Mouse (Mus musculus): Measurements from ENCODE around the gene Zdhhc8. TPM values are rescaled to one million over a fixed set of nuclear protein-coding genes. Genes with fewer than 3 reads are reported as not detected.

Gene Zdhhc8
- polyA plus RNA-seq, 1 experiment from 2014 or later = 21.2 TPM

MicroRNAs within 50 kb of the gene (microRNA counts, 519-probe panel; counts per million panel counts)
- 1,718 counts per million, percentile 18 among the panel's probes with 10 or more counts for microRNA mmu-miR-1306

Small RNAs within 50 kb of the gene (microRNA-seq; reads per million reads assigned to microRNA genes)
- gene Gm24572 (1.0 reads per million), gene Mir1306 (247 reads per million, percentile 63 among the genes with 10 or more reads in this experiment)

Other genes starting within 250 kb of the Zdhhc8 start
- 113 and 115 TPM in 2 replicates for gene Dgcr6, start 182.3 kb downstream of the Zdhhc8 start, polyA plus RNA-seq (2015; fragmentation: Nextera tagmentation; extraction: Ambion mirVana)
- gene Prodh, start 144.9 kb downstream of the Zdhhc8 start, polyA plus RNA-seq (2015; fragmentation: Nextera tagmentation; extraction: Ambion mirVana) = 8.8 and 9.5 TPM in 2 replicates
- gene Rtn4r, start 107.5 kb downstream of the Zdhhc8 start, polyA plus RNA-seq (2015; fragmentation: Nextera tagmentation; extraction: Ambion mirVana) = 6.4 and 6.5 TPM in 2 replicates
- not detected in 2 replicates for gene Ccdc188, start 17.3 kb downstream of the Zdhhc8 start, polyA plus RNA-seq (2015; fragmentation: Nextera tagmentation; extraction: Ambion mirVana)
- gene Trmt2a, start 13.5 kb upstream of the Zdhhc8 start, polyA plus RNA-seq (2015; fragmentation: Nextera tagmentation; extraction: Ambion mirVana) = 111 and 113 TPM in 2 replicates
- 641 and 645 TPM in 2 replicates for gene Ranbp1, start 13.6 kb upstream of the Zdhhc8 start, polyA plus RNA-seq (2015; fragmentation: Nextera tagmentation; extraction: Ambion mirVana)
- 3.5 TPM in 1 of 2 replicates, not detected in the other for gene Gm49776, start 23.2 kb upstream of the Zdhhc8 start, polyA plus RNA-seq (2015; fragmentation: Nextera tagmentation; extraction: Ambion mirVana)
- gene Dgcr8, start 54.1 kb upstream of the Zdhhc8 start, polyA plus RNA-seq (2015; fragmentation: Nextera tagmentation; extraction: Ambion mirVana) = 40.0 and 41.9 TPM in 2 replicates
- 22.5 and 24.9 TPM in 2 replicates for gene Tango2, start 113.0 kb upstream of the Zdhhc8 start, polyA plus RNA-seq (2015; fragmentation: Nextera tagmentation; extraction: Ambion mirVana)
- 25.0 and 29.8 TPM in 2 replicates for gene Arvcf, start 113.0 kb upstream of the Zdhhc8 start, polyA plus RNA-seq (2015; fragmentation: Nextera tagmentation; extraction: Ambion mirVana)
- gene Txnrd2, start 191.2 kb upstream of the Zdhhc8 start, polyA plus RNA-seq (2015; fragmentation: Nextera tagmentation; extraction: Ambion mirVana) = 19.8 and 21.3 TPM in 2 replicates
- gene Comt, start 191.7 kb upstream of the Zdhhc8 start, polyA plus RNA-seq (2015; fragmentation: Nextera tagmentation; extraction: Ambion mirVana) = 87.4 and 89.4 TPM in 2 replicates